Mouse (Mus musculus) forebrain, embryonic 14.5 days (tissue): ENCODE results near the gene Skap2. TPM values are rescaled to one million over a fixed set of nuclear protein-coding genes. Genes with fewer than 3 reads are reported as not detected.

Source experiments
- ATAC-seq: fragments of 200-750 bp; cut with Nextera tagmentation; 2 replicates; pipeline ENCODE4 v1.8.0; 2017; ENCODE audit warnings: mild to moderate bottlenecking, moderate library complexity
- DNase-seq: peaks from one replicate; pipeline ENCODE4 v3.0.0-alpha.2; 2015; ENCODE audit warnings: low spot score
- H3K27ac ChIP-seq: fragments of 300-500 bp; sonication (generic); 2 replicates; pipeline ENCODE4 v1.5.1; 2014; ENCODE audit warnings: low read depth, mild to moderate bottlenecking, control low read depth, low read length, moderate library complexity
- H3K27me3 ChIP-seq: fragments of 300-500 bp; sonication (generic); replicated peaks from 2 replicates; pipeline ENCODE4 v1.6.1; 2014; ENCODE audit warnings: low read length, control low read depth, mixed read lengths; ENCODE audit not compliant: control insufficient read depth, insufficient read depth
- H3K36me3 ChIP-seq: fragments of 300-500 bp; sonication (generic); 2 replicates; pipeline ENCODE4 v1.6.1; 2014; ENCODE audit warnings: low read length, control low read depth; ENCODE audit not compliant: control insufficient read depth, insufficient read depth
- H3K4me1 ChIP-seq: fragments of 300-500 bp; sonication (generic); 2 replicates; pipeline ENCODE4 v1.6.1; 2014; ENCODE audit warnings: antibody characterized with exemption, low read length, control low read depth; ENCODE audit not compliant: control insufficient read depth, insufficient read depth
- H3K4me2 ChIP-seq: fragments of 300-500 bp; sonication (generic); 2 replicates; pipeline ENCODE4 v1.6.1; 2014; ENCODE audit warnings: mild to moderate bottlenecking, control low read depth, low read length
- H3K4me3 ChIP-seq: fragments of 300-500 bp; sonication (generic); 2 replicates; pipeline ENCODE4 v1.5.1; 2014; ENCODE audit warnings: low read depth, low read length, control low read depth
- H3K9ac ChIP-seq: fragments of 300-500 bp; sonication (generic); 2 replicates; pipeline ENCODE4 v1.6.1; 2014; ENCODE audit warnings: mild to moderate bottlenecking, low read length, control low read depth, moderate library complexity
- H3K9me3 ChIP-seq: fragments of 300-500 bp; sonication (generic); replicated peaks from 2 replicates; pipeline ENCODE4 v1.6.1; 2016; ENCODE audit warnings: low read length, control low read depth, mixed read lengths; ENCODE audit not compliant: control insufficient read depth
- WGBS: fragments of 180-500 bp; shearing (Covaris S2); extraction: QIAGEN DNeasy Blood & Tissue Kit; methylation state at CpG from one replicate; pipeline ENCODE4 v1.1.7; 2014; 5-methylcytosine and 5-hydroxymethylcytosine counted together
- polyA plus RNA-seq: library from polyadenylated mRNA; unstranded; fragments of >200 nt; fragmentation: Nextera tagmentation; extraction: Ambion mirVana; gene quantifications from 2 replicates; pipeline ENCODE4 v1.2.1, GENCODE M21; 2014

Gene Skap2
- polyA plus RNA-seq, 1 experiment from 2014 or later: 5.7 TPM

- peak; percentile 62 for DNase-seq
- ATAC-seq: no peak
- 47% methylated on average over 3 of the region's 3 CpGs for WGBS
These were observed 34.7 kb downstream of the Skap2 start for GRCm38 (mm10) chr6:51977638-51978037.

GRCm38 (mm10) chr6:51975751-51976150, 36.6 kb downstream of the Skap2 start:
- Histone ChIP-seq H3K27ac (no peak overlapping the region), H3K27me3 (no peaks in the 10 kb centered on the region), H3K9me3 (no peaks in the 10 kb centered on the region), H3K4me2 (no peak overlapping the region), H3K36me3 (no peaks in the 10 kb centered on the region), H3K4me1 (no peaks in the 10 kb centered on the region), H3K4me3 (no peak overlapping the region), H3K9ac (no peak overlapping the region)
- 55% methylated on average over 4 of the region's 4 CpGs for WGBS
- DNase-seq (no peak), ATAC-seq (no peak)

More at GRCm38 (mm10) chr6:51977638-51978037, 34.7 kb downstream of the Skap2 start:
- Histone ChIP-seq H3K36me3 (no peaks in the 10 kb centered on the region), H3K27ac (no peak overlapping the region), H3K4me1 (no peaks in the 10 kb centered on the region), H3K4me3 (no peak overlapping the region), H3K27me3 (no peaks in the 10 kb centered on the region), H3K4me2 (no peak overlapping the region), H3K9me3 (no peaks in the 10 kb centered on the region), H3K9ac (no peak overlapping the region)

- Histone ChIP-seq H3K4me3 (no peak overlapping the region), H3K27ac (no peak overlapping the region), H3K9ac (no peak overlapping the region), H3K4me2 (no peak overlapping the region), H3K9me3 (no peaks in the 10 kb centered on the region), H3K36me3 (no peaks in the 10 kb centered on the region), H3K4me1 (no peaks in the 10 kb centered on the region), H3K27me3 (no peaks in the 10 kb centered on the region)
- DNase-seq (no peak), ATAC-seq (no peak)
- 84% methylated on average over 4 of the region's 4 CpGs for WGBS
These were observed 53.4 kb downstream of the Skap2 start for GRCm38 (mm10) chr6:51958992-51959391.

GRCm38 (mm10) chr6:51956048-51956792, 56.1 kb downstream of the Skap2 start:
- H3K27me3 ChIP-seq: no peaks in the 10 kb centered on the region
- H3K4me1 ChIP-seq: no peaks in the 10 kb centered on the region
- H3K36me3 ChIP-seq: no peaks in the 10 kb centered on the region
- no peak overlapping the region for H3K4me3 ChIP-seq
- H3K9me3 ChIP-seq: no peaks in the 10 kb centered on the region
- no peak overlapping the region for H3K4me2 ChIP-seq
- H3K27ac ChIP-seq: no peak overlapping the region
- no peak for DNase-seq
- 87% methylated on average over 4 of the region's 4 CpGs for WGBS
- H3K9ac ChIP-seq: no peak overlapping the region
- ATAC-seq: no peak

- no peak for DNase-seq
- Histone ChIP-seq H3K36me3 (no peaks in the 10 kb centered on the region), H3K9me3 (no peaks in the 10 kb centered on the region), H3K27me3 (no peaks in the 10 kb centered on the region), H3K27ac (no peak overlapping the region), H3K4me3 (no peak overlapping the region), H3K4me1 (no peaks in the 10 kb centered on the region), H3K4me2 (no peak overlapping the region), H3K9ac (no peak overlapping the region)
- no peak for ATAC-seq
These were observed 64.7 kb downstream of the Skap2 start for GRCm38 (mm10) chr6:51947661-51948060.

- 69% methylated on average over 2 of the region's 2 CpGs for WGBS
- H3K36me3 ChIP-seq: no peaks in the 10 kb centered on the region
- H3K4me1 ChIP-seq: no peaks in the 10 kb centered on the region
- no peak overlapping the region for H3K4me3 ChIP-seq
- no peak for ATAC-seq
- DNase-seq: peak; percentile 8
- no peak overlapping the region for H3K4me2 ChIP-seq
- no peaks in the 10 kb centered on the region for H3K27me3 ChIP-seq
- no peak overlapping the region for H3K27ac ChIP-seq
- no peak overlapping the region for H3K9ac ChIP-seq
- no peaks in the 10 kb centered on the region for H3K9me3 ChIP-seq
These were observed 67.4 kb downstream of the Skap2 start for GRCm38 (mm10) chr6:51944916-51945315.

GRCm38 (mm10) chr6:51933998-51934397, 78.4 kb downstream of the Skap2 start:
- Histone ChIP-seq H3K27ac (no peak overlapping the region), H3K36me3 (no peaks in the 10 kb centered on the region), H3K9me3 (no peaks in the 10 kb centered on the region), H3K27me3 (peaks cover 27% of the 10 kb centered on the region), H3K4me3 (no peak overlapping the region), H3K4me1 (no peaks in the 10 kb centered on the region), H3K4me2 (no peak overlapping the region), H3K9ac (no peak overlapping the region)
- WGBS: 66% methylated on average over 4 of the region's 4 CpGs
- ATAC-seq: no peak
- no peak for DNase-seq

- peak; percentile 25 for DNase-seq
- Histone ChIP-seq H3K4me2 (no peak overlapping the region), H3K9ac (no peak overlapping the region), H3K4me3 (no peak overlapping the region), H3K36me3 (no peaks in the 10 kb centered on the region), H3K27me3 (peaks cover 27% of the 10 kb centered on the region), H3K9me3 (no peaks in the 10 kb centered on the region), H3K4me1 (no peaks in the 10 kb centered on the region), H3K27ac (no peak overlapping the region)
- WGBS: 14% methylated on average over 3 of the region's 3 CpGs
- no peak for ATAC-seq
These were observed 79.2 kb downstream of the Skap2 start for GRCm38 (mm10) chr6:51933034-51933611.

- no peak overlapping the region for H3K27ac ChIP-seq
- no peak overlapping the region for H3K9ac ChIP-seq
- WGBS: 55% methylated on average over 3 of the region's 3 CpGs
- H3K4me3 ChIP-seq: no peak overlapping the region
- no peak for DNase-seq
- no peaks in the 10 kb centered on the region for H3K36me3 ChIP-seq
- no peaks in the 10 kb centered on the region for H3K4me1 ChIP-seq
- H3K9me3 ChIP-seq: no peaks in the 10 kb centered on the region
- H3K27me3 ChIP-seq: peaks cover 15% of the 10 kb centered on the region; the same call in 1 of the 2 replicates
- no peak for ATAC-seq
- H3K4me2 ChIP-seq: no peak overlapping the region
These were observed 85.2 kb downstream of the Skap2 start for GRCm38 (mm10) chr6:51927101-51927500.
